Comparison of ENCODE assay signal across 11 mouse cellular contexts in genomic region chr11:49631154-49631553, GRCm38 (mm10). TPM values are rescaled to one million over a fixed set of nuclear protein-coding genes. Genes with fewer than 3 reads are reported as not detected.
DNase-seq lines count a peak whose midpoint lies in the region; ATAC-seq and TF ChIP-seq lines count a peak whose summit lies in the region.
"Had no signal": no experiment of that assay in that cellular context is flagged by ENCODE, and none has a peak within 500 bp of the region (broad histone marks: within the 10 kb centered on the region; RNA-seq: fewer than 3 reads in every experiment).

No protein-coding gene starts in this region.

- H3K4me2 ChIP-seq in lung, postnatal 0 days (replicated peaks; ENCODE audit: low read depth, low read length), result no peak overlapping the region

- TF ChIP-seq CTCF in left cerebral cortex, adult 2 months (IDR thresholded peaks at IDR 0.05), result peak; percentile 32
- TF ChIP-seq CTCF in lung, postnatal 0 days (IDR thresholded peaks at IDR 0.05), result peak; percentile 74

- no peak overlapping the region for H3K4me3 ChIP-seq in left cerebral cortex, adult 2 months
- H3K4me3 ChIP-seq in lung, postnatal 0 days (ENCODE audit: low read depth, low read length), result no peak overlapping the region

- 32% methylated on average over 3 of the region's 3 CpGs for WGBS in lung, postnatal 0 days

- peaks cover 6% of the 10 kb centered on the region for H3K4me1 ChIP-seq in lung, postnatal 0 days (ENCODE audit: insufficient read depth, low read depth, low read length)

- no peaks in the 10 kb centered on the region for H3K9me3 ChIP-seq in lung, postnatal 0 days (ENCODE audit: low read length)

- TF ChIP-seq EP300 in lung, postnatal 0 days (IDR thresholded peaks at IDR 0.05), result no peak

- H3K27ac ChIP-seq in left cerebral cortex, adult 2 months, result no peak overlapping the region
- no peak overlapping the region for H3K27ac ChIP-seq in lung, postnatal 0 days (ENCODE audit: low read length)

- intact Hi-C loops in left cerebral cortex, adult 2 months (cut with DNase I), result no loop called here
- intact Hi-C loops in left cerebral cortex, postnatal 10 days (cut with DNase I), result no loop called here

- H3K27me3 ChIP-seq in lung, postnatal 0 days (replicated peaks; ENCODE audit: insufficient read depth, low read length), result no peaks in the 10 kb centered on the region

- no peak overlapping the region for H3K9ac ChIP-seq in lung, postnatal 0 days (replicated peaks; ENCODE audit: low read depth)

- no peaks in the 10 kb centered on the region for H3K36me3 ChIP-seq in lung, postnatal 0 days (ENCODE audit: insufficient read depth, low read length)

- no peak for ATAC-seq in CD4-positive, CD25-positive, alpha-beta regulatory T cell, adult 4 months
- peak; percentile 39; the same call in 1 of the 2 replicates for ATAC-seq in lung, postnatal 0 days
- ATAC-seq: forebrain, embryonic 16.5 days had no signal

- DNase-seq in CD4-positive, CD25-positive, alpha-beta regulatory T cell, adult 2 months (ENCODE audit: low read depth, low spot score), result peak; percentile 51
- no peak for DNase-seq in left cerebral cortex, adult 2 months (ENCODE audit: extremely low spot score in 1 of 2, low spot score in 2 of 2)
- no peak for DNase-seq in left cerebral cortex, postnatal 10 days (ENCODE audit: extremely low spot score in 1 of 2, low spot score in 2 of 2)
- DNase-seq in ZHBTc4 (ENCODE audit: low read depth, low spot score), result peak; percentile 50
- peak; percentile 36 for DNase-seq in lung, postnatal 0 days (ENCODE audit: low spot score)
- no peak for DNase-seq in gastrocnemius, postnatal 10 days
- DNase-seq in right cerebral cortex, postnatal 25 days, result no peak
- DNase-seq: layer of hippocampus, adult 9-11 months had no signal

RNA-seq across cellular contexts. Expression of gene Flt4, which starts 22.1 kb away (rescaled TPM):
- polyA plus RNA-seq in CD4-positive, CD25-positive, alpha-beta regulatory T cell, adult 4 months (2017; shearing (Covaris generic)), result not detected
- total RNA-seq in left cerebral cortex, adult 2 months (2021), result 1 to 10 TPM; 2.4 TPM
- 1 to 10 TPM; 3.4 to 3.8 TPM for total RNA-seq in left cerebral cortex, postnatal 10 days (2021)
- polyA plus RNA-seq in lung, postnatal 0 days (2015; fragmentation: Nextera tagmentation; extraction: Ambion mirVana), result 9.7 and 9.8 TPM in 2 replicates
- total RNA-seq in gastrocnemius, postnatal 10 days (2021), result 1 to 10 TPM; 4.2 to 5.8 TPM

RNA-seq across cellular contexts. Expression of gene Scgb3a1, which starts 32.3 kb away (rescaled TPM):
- polyA plus RNA-seq in CD4-positive, CD25-positive, alpha-beta regulatory T cell, adult 4 months (2017; shearing (Covaris generic)), result under 1 TPM in 1 of 2 experiments, not detected in 1; 0.56 TPM
- total RNA-seq in left cerebral cortex, adult 2 months (2021), result not detected
- not detected for total RNA-seq in left cerebral cortex, postnatal 10 days (2021)
- 261 and 341 TPM in 2 replicates for polyA plus RNA-seq in lung, postnatal 0 days (2015; fragmentation: Nextera tagmentation; extraction: Ambion mirVana)
- total RNA-seq in gastrocnemius, postnatal 10 days (2021), result not detected
- polyA plus RNA-seq: forebrain, embryonic 16.5 days; neural tube, embryonic 11.5 days had no signal

Comparison
In these comparisons a context has a peak if more than half of its experiments do, and no peak if none do; other contexts are left out.
1. DNase-seq: peak in CD4-positive, CD25-positive, alpha-beta regulatory T cell, adult 2 months (single experiment), ZHBTc4 (single experiment) and lung, postnatal 0 days (single experiment); none in left cerebral cortex, adult 2 months (0 of 2), left cerebral cortex, postnatal 10 days (0 of 2), gastrocnemius, postnatal 10 days (single experiment) and right cerebral cortex, postnatal 25 days (single experiment).